Mouse (Mus musculus): Measurements from ENCODE around the gene Sgsm2.

Gene Sgsm2

GRCm38 (mm10) chr11:74896901-74897677 lies at the start of gene Sgsm2:
Sgsm2 (minus strand) TSS chr11:74897060.
- no peak for DNase-seq (ENCODE audit: low read depth, low spot score)

GRCm38 (mm10) chr11:74946348-74946747 lies 49.5 kb upstream of the Sgsm2 start:
- peak; percentile 15 for DNase-seq (ENCODE audit: low read depth, low spot score)

- no peak for DNase-seq (ENCODE audit: low read depth, low spot score)
These were observed 33.5 kb upstream of the Sgsm2 start for GRCm38 (mm10) chr11:74930391-74930790.

- no peak for DNase-seq (ENCODE audit: low read depth, low spot score)
These were observed 32.3 kb upstream of the Sgsm2 start for GRCm38 (mm10) chr11:74929111-74929510.

- no peak for DNase-seq (ENCODE audit: low read depth, low spot score)
These were observed 30.4 kb upstream of the Sgsm2 start for GRCm38 (mm10) chr11:74927236-74927725.

- no peak for DNase-seq (ENCODE audit: low read depth, low spot score)
These were observed 29.6 kb upstream of the Sgsm2 start for GRCm38 (mm10) chr11:74926388-74927005.

GRCm38 (mm10) chr11:74925577-74926387 lies 28.9 kb upstream of the Sgsm2 start, which contains the start of the genes Smg6 and Srr:
Smg6 (plus strand) TSS chr11:74925823.
Srr (minus strand) TSS chr11:74925948.
- DNase-seq (ENCODE audit: low read depth, low spot score) = peak; percentile 94

GRCm38 (mm10) chr11:74924149-74924548 lies 27.3 kb upstream of the Sgsm2 start:
- no peak for DNase-seq (ENCODE audit: low read depth, low spot score)

- DNase-seq (ENCODE audit: low read depth, low spot score) = no peak
These were observed 22.4 kb upstream of the Sgsm2 start for GRCm38 (mm10) chr11:74919249-74919648.

GRCm38 (mm10) chr11:74912492-74912891 lies 15.6 kb upstream of the Sgsm2 start:
- DNase-seq (ENCODE audit: low read depth, low spot score) = no peak

- no peak for DNase-seq (ENCODE audit: low read depth, low spot score)
These were observed 13.1 kb upstream of the Sgsm2 start for GRCm38 (mm10) chr11:74909978-74910377.

- no peak for DNase-seq (ENCODE audit: low read depth, low spot score)
These were observed 11.9 kb upstream of the Sgsm2 start for GRCm38 (mm10) chr11:74908618-74909399.

- no peak for DNase-seq (ENCODE audit: low read depth, low spot score)
These were observed 11.0 kb upstream of the Sgsm2 start for GRCm38 (mm10) chr11:74907850-74908249.

GRCm38 (mm10) chr11:74902416-74902815 lies 5.6 kb upstream of the Sgsm2 start:
- no peak for DNase-seq (ENCODE audit: low read depth, low spot score)

- DNase-seq (ENCODE audit: low read depth, low spot score) = no peak
These were observed 4.7 kb upstream of the Sgsm2 start for GRCm38 (mm10) chr11:74901555-74901954.

GRCm38 (mm10) chr11:74898517-74898827 lies 1.6 kb upstream of the Sgsm2 start:
- DNase-seq (ENCODE audit: low read depth, low spot score) = no peak

GRCm38 (mm10) chr11:74897678-74898516 lies 1.0 kb upstream of the Sgsm2 start, which contains the start of gene Tsr1:
Tsr1 (plus strand) TSS chr11:74898071.
- DNase-seq (ENCODE audit: low read depth, low spot score) = peak; percentile 76

- no peak for DNase-seq (ENCODE audit: low read depth, low spot score)
These were observed 620 bp downstream of the Sgsm2 start for GRCm38 (mm10) chr11:74895980-74896900.

- DNase-seq (ENCODE audit: low read depth, low spot score) = no peak
These were observed 2.2 kb downstream of the Sgsm2 start for GRCm38 (mm10) chr11:74894619-74895018.

Measured in retina, adult 2 months (tissue).